Mouse (Mus musculus) Muller cell, postnatal 12 days (primary cell): ENCODE results near the gene Dpy19l3.

Experiments used
- DNase-seq: peaks from one replicate; pipeline ENCODE4 v3.0.0-alpha.2; 2015; ENCODE audit errors: inconsistent ontology term

The Dpy19l3 gene

DNA sequence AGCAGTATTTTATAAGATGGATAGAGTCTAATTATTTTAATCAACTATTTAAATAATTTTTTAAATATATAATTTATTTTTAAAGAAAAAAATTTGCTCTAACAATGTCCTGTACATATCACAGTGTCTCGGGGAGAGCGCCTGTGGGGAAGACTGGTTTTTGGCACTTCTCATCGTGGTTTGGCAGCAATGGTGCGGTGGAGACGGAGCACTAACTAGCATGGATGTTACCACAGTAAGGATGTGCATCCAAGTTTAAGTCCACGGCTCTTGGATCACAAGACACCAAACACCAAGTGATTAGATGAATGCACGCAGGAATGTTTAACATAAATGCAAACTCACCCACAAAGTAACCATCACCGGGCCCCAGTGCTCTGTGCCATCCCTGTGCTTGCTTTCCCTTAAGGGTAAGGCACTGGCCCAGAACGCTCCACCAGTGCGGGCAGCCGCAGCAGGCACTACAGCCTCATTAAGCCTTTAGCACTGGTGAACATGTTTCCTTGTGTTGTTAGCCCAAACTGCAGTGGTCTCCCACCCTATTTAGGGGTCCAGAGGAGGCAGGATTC lies 65.4 kb downstream of the Dpy19l3 start:
- no peak for DNase-seq

DNA sequence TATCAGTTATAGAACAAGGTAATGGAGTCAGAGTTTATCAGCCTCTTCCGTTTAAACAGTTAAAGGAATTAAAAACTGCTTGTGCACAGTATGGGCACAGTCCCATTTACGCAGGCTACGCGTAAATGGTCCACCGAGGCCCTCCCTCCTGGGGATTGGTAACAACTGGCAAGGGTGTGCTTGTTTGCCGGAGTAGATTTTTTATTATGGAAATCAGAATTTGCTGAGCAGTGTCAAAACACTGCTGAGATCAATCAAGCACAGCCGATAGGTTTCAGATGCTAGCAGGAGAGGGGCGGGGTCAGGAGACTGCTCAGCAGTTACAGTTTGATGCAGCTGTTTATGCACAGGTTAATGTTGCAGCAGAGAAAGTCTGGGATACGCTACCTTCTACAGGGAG lies 66.0 kb downstream of the Dpy19l3 start:
- no peak for DNase-seq

DNA sequence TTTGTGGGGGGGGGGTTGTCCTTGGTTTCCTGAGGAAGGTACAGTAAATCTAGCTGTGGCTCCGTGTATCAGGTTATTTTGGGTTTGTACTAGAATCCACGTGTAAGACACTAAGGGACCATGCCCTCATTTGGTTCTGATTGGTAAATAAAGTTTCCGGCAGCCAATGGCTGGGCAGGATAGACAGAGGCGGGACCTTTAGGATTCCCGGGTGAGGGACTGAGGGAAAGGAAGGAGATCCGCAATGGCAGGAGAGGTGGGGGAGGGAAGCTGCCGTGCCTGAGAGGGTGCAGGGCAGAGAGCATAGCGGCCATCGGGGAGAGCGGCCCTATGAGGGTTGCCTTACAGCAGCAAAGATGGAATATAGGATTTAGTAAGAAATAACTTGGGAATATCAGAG lies 67.0 kb downstream of the Dpy19l3 start:
- DNase-seq = peak; percentile 48

DNA sequence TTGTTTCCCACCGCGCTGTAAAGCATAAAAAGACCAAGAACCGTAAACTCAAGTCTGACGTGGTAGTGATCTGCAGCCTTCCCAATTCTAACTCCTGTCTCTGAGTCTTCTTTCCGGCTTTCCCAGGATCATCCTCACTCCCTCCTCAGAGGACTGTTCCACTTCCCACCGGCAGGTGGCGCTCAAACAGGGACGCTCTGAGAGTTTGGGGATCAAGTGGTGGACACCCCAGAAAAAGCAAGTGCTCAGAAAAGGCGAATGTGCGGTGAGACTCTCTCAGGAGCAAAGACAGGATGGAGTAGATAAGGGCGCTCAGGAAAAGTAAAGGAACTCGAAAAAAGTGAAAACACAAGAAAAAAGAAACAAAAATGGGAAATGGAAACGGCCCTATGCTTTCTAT lies 67.5 kb downstream of the Dpy19l3 start:
- peak; percentile 69 for DNase-seq

DNA sequence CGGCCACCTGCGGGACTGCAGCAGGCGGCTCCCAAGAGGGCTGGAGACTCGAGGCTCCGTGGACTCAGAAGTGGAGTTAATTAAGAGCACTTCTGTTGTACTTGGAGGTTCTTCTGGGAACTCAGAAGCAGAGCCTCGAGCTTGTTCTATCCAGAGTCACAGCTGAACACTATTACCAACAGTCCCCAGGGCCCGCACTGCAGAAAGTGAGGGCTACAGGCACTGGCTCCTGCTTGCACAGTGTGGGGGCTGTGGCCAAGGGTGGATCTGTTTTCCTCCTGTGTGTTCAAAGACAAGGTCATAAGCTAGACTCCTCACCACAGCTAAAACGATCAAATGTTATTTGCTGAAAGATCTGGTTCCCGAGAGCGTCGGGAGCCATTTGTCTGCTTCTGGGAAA lies 68.0 kb downstream of the Dpy19l3 start:
- no peak for DNase-seq

DNA sequence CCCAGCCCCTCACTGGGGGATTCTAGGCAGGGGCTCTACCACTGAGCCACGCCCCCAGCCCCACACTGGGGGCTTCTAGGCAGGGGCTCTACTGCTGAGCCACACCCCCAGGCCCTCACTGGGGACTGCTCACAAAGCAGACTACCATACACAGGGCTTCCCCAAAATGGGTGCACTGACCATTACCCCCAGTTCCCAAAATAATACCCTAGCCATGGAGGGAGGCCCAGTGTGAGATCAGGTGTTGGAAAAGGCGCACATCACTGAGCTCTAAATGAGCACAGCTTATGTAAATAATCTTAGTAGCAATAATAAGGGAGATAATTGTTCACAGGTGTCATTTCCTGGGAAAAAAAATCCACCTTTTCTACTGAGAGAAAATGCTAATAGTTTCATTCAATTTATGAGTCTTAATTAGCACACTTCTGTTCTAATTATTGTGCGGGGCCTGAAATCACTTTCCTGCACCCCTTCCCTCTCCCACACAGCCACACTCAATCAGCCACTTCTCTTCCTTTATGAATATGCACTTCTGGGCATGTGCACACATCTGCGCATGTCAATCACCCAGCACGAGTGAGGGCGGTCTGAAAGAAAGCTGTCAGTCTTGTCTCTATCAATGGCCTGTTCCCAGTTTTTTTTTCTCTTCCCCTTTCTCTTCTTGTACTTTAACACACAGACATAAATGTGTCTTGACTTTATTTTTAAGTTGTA lies 70.7 kb downstream of the Dpy19l3 start:
- no peak for DNase-seq

DNA sequence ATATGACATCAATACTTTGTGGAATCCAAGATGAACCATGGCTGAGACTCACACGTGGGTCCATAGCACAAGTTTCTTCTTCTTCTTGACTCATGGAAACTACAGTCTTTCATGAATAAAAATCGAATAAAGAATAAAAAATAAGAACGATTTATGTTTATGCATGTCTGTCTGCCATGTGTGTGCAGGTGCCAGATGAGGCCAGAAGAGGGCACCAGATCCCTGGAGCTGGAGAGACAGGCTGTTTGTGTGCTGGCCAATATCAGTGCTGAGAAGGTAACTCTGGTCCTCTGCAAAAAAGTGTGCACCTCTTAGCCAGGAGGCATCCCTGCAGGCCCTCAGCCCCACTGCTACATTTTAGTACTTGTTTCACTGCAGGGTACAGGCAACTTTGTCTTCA lies 72.7 kb downstream of the Dpy19l3 start:
- DNase-seq = no peak

DNA sequence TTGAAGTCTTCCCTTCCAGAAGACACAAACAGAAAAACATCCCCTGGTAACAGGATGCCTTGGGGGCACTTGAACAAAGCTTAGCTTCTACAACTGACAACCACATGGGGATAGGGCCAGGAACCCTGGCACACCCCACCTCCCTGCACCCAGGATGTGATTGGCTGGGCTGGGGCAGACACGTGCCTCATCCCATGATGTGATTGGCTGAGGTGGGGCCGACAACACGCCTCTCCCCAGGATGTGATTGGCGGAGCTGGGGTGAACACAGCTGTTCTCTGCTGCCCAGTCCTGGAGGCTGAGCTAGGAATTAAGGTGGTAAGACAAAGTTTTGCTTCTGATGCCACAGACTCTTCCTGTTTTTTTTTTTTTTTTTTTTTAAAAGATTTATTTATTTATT lies 75.3 kb downstream of the Dpy19l3 start:
- no peak for DNase-seq

DNA sequence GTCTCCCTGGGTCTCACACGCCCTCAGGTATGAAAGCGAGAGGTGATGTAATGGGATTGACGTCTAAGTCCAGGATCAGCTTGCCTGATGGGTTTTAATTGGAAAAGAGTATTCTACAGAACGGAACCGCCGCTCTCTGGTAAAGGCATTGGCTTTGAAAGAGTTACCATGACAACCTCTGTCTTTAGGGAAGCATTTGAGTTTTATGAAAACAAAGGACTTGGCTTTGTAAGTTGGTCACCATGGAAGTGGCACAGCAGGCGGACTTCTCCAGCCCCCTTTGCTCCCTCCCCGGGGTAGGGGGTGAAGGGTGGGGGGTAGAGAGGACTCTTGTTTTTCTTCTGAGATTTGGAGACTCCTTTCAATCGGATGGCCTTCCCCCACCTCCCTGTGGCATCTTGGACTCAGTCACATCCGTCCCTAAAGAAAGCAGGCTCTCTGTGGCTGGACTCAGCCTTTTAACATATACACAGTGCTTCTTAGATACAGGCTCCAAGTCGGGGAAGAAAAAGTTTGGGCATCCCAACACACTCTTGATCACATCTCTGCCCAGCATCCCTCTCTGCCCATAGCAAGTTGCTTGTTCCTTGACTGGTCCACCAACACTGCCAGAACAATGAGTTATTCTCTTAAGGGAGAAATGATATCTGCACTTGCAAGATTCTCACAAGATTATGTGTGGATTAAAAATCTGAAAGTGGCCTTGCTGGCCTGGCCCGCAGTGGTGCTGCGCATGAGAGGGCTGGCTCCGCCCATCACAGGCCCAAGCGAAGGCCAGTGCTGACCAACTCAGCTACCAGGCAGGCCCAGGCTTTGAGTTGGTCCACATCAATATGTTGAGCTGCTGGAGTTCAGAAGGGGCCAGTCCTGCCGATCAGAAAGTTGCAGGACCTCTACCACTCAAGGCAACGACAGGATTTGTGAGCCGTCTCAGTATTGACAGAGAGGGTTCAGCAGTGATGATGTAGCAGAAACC lies 85.9 kb downstream of the Dpy19l3 start:
- no peak for DNase-seq

DNA sequence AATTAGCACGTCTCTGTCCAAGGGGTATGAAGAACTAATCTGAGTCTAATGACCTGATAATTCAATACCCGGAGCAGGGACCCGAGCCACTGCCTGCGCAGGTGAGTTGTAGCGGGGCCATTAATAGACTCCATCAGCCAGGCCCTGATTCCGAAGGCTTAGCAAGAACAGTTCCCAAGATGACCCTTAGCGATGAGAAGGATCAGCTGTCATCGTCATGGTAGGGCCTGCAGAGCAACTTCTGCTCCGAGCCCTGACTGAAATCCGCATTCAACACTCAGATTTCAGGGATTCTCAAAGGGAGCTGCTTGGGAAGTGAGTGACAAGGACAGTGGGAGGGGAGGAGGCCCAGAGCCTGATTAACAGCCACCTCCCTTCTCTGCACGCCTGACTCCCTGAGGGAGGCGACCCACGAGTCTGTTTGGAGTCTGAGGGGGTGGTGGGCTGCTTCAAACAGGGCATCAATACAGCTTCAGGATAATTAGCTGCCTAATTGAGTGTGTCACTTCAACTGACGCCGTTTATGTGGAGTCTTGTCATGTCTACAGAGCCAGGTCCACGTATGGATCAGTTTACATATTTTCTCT lies 90.4 kb downstream of the Dpy19l3 start:
- no peak for DNase-seq

DNA sequence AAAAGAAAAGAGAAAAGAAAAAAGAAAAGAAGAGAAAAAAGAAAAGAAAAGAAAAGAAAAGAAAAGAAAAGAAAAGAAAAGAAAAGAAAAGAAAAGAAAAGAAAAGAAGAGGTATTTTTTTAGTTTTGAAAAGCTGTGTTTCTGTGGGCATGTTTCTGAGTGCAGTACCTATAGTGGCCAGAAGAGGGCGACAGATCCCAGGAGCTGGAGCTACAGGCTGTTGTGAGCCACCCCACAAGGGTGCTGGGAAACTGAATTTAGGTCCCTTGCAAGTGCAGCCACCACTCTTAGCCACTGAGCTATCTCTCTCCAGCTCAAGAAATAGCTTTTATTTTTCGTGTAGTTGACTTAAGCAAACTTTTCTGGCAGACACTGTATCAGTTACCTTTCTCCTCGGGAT lies 95.1 kb downstream of the Dpy19l3 start:
- DNase-seq = no peak

DNA sequence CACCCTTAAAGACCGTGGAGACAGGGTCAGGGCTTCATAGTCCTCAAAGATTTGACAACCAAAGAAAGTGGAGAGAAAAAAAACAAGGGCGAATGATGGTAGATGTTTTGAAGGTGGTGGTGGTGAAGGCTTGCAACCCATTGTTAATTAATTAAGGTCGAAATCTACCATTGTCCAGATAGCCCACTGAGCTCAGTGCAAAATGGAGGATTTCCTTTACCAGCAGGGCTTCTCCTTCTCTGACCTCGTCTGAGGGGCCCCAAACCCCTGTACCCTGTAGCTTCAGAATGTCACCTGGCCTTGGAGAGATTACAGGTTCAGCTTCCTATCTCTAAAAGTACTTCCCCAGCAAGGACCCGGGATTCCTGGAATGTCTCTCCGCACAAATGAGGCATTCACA lies 96.4 kb downstream of the Dpy19l3 start:
- no peak for DNase-seq

DNA sequence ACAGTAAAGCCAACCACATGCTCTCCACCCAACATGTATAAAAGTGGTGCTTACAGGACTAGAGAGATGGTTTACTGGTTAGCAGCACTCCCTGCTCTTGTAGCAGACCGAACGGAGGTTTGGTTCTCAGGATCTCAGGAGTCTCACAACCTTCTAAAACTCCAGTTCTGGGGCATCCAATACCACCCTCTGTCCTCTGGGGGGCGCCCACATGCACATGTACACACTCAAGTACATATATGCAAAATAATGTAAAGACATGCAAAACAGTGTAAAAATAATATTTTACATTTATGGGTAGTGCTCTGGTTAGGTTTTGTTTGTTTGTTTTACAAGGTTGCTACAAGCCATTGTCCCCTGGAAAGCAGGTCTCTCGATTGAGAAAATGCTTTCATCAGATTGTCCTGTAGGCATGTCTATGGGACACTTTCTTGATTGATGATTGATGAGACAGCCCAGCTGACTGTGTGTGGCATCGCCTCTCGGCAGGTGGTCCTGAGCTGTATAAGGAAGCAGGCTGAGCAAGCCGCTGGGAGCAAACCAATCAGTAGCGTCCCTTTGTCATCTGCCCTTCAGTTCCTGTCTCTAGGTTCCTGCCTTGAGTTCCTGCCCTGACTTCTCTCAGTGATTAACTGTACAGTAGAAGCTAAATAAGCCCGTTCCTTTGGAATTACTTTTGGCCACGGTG lies 102.5 kb downstream of the Dpy19l3 start:
- DNase-seq = no peak

DNA sequence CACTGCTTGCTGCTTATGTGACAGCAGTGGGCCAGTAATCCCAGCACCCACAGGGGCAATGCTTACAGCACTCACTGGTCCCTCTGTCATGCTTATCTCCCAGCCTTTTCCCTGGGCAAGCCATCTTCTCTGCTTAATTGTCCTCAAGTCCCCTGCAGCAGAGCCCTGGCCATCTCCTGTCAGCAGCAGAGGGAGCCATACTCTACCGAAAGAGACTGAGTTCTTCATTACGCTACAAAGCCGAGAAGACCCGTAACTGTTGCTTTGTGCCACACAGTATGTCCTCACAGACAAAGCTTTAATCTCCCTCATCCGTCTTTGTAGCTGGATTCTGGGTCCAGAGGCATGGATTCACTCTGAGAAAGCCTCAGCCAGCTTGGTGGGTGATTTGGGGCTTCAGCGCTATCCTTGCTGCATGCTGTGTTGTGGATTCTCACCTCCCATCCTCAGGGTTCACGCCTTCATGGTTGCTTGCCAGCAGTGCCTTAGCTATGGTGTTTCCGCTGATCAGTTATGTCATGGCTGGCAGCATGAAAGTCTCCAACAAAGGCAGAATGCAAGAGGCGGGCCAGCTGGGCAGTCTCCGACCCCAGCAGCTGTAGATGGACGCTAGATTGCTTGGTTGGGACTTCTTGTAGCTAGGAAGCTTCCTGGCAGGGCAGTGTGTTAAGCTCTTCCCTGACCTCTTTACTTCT lies 103.4 kb downstream of the Dpy19l3 start:
- DNase-seq = peak; percentile 29

DNA sequence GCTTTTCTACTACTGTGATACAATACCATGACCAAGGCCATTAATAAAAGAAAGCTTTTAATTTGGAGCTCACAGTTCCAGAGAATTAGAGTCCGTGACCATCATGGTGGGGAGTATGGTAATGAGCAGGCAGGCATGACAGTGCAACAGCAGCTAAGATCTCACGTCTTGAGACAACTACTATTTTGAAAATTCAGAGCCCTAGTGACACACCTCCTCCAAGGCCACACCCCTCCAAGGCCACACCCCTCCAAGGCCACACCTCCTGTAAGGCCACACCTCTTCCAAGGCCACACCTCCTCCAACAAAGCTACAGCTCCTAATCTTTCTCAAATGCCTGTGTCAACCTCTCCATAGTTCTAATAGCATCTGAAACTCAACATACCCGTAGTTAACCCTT lies 105.2 kb downstream of the Dpy19l3 start:
- DNase-seq = peak; percentile 56

DNA sequence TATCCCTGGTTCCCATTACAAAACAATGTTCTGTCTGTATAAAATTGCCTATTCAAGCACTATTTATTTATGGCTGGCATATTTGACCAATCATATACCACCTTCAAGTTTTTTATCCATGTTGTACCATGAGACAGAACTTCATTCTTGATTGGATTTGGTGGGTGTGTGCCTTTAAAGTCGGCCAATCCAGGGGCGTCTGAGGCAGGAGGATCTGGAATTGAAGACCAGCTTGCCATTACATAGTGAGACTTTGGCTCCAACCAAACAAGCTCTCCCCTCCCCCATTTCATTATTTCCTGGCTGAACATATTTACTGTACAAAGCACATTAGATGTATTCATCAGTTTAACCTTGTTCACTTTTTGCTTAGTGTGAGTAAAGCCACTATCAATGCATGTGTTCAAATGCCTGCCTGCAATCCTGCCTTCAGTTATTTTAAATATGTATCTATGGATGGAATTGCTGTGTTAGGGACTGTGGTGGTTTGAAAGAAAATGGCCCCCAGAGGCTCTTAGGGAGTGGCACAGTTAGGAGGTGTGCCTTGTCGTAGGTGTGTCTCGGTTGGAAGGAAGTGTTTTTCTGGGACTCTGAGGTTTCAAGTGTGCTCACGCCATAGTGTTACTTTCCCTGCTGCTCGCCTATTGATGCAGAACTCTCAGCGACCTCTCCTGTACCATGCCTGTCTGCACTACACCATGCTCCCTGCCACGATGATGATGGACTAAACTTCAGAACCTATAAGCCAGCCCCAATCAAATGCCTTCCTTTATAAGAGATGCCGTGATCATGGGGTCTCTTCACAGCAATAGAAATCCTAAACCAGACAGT lies 105.8 kb downstream of the Dpy19l3 start:
- no peak for DNase-seq

DNA sequence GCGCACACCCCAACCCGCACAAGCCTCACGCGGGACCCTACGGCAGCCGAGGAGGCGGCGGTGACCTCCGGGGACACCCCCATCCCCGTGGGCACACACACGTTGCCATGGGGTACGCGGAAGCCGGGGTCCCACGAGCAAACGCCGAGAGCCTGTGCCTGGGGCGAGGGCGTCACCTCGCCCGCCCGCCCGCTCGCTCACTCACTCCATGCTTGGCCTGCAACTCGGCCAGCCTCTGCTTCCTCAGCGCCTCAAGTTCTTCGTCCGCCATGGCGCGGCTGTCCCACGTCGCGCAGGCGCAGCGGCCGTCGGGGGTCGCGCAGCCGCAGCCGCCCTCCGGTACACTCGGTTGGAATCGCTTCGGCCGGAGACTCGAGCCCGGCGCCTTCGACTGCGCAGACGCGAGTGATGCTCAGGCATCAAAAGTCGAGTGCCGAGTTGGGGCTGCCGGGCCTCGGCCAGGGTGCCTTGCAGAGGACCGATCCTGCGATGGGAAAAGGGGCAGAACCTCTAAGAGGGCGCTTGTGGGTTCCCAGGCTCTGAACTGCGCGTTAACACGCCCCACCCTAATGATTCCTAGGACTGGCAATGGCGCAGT lies 107.1 kb downstream of the Dpy19l3 start, which contains the start of gene Pdcd5:
Gene Pdcd5 (minus strand): TSS at position 421 of the 598 bp plus-strand sequence.
- peak; percentile 94 for DNase-seq

DNA sequence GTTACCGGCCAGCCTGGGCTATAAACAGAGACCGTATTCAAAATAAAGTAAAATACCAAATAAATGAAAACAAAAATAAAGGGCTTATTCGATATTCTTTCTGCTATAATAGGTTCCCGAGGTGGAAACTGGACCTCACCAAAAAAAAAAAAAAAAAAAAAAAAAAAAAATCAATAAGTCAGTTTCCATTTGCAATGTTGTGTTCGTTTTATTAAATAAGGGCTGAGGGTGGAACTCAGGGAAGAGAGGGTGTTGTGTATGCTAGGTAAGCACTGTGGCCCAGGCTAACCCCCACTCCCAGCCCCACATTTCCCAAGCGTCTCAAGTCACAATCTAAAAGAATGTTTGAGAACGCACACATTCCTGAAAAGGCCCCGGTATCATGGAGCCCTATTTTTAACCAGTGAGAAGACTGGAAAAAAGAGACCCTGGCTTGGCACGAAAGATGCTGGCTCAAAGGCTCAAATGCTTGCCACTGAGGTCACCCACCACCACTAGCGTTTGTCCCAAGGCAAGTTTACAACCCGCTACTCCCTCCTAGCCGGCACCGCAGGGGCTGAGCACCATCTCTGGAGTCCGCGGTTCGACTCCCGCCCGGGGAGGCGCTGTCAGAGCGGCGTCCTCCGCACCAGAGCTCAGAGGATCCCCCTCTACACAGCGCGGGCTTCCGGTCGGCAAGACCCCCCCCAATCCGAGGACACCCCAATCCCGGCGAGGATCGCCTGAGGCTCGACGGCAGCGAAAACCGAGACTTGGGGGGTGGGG lies 107.8 kb downstream of the Dpy19l3 start:
- DNase-seq = peak; percentile 45

DNA sequence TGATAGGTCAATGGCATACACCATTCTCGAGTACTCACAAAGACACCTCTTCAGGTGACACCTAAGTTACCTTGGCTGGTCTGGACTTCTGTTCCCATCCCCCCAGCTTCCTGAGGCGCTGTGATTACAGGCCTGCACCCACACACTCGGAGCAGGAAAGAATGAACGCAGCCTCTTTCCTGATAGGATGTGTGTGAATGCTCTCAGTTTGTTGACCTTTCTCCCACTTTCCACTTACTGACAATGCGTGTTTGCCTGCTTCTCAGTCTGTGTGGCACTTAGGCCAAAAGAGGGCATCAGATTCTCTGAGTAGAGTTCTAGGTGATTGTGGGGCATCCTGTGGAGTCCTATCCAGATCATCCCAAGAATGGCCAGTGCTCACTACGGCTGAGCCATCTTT lies 114.2 kb downstream of the Dpy19l3 start:
- DNase-seq = no peak
